Mouse (Mus musculus) left cerebral cortex, adult 8-10 months (tissue): ENCODE measurements around the gene Ndst2. TPM values are rescaled to one million over a fixed set of nuclear protein-coding genes. Genes with fewer than 3 reads are reported as not detected.
A peak's percentile ranks its signal among the peaks of the same experiment; 100 is the strongest.

Source experiments
- DNase-seq, 2 experiments: peaks; one replicate each; pipeline ENCODE4 v3.0.0; 2022; ENCODE audit warnings: low spot score in 2 of 2
- total RNA-seq, 4 experiments: library from RNA; stranded (reverse); gene quantifications; 2 replicates each; pipeline ENCODE4 v1.2.4; 2022

Gene Ndst2
- total RNA-seq, result 10 to 100 TPM; 17.3 to 22.4 (median 20.1) TPM

DNA sequence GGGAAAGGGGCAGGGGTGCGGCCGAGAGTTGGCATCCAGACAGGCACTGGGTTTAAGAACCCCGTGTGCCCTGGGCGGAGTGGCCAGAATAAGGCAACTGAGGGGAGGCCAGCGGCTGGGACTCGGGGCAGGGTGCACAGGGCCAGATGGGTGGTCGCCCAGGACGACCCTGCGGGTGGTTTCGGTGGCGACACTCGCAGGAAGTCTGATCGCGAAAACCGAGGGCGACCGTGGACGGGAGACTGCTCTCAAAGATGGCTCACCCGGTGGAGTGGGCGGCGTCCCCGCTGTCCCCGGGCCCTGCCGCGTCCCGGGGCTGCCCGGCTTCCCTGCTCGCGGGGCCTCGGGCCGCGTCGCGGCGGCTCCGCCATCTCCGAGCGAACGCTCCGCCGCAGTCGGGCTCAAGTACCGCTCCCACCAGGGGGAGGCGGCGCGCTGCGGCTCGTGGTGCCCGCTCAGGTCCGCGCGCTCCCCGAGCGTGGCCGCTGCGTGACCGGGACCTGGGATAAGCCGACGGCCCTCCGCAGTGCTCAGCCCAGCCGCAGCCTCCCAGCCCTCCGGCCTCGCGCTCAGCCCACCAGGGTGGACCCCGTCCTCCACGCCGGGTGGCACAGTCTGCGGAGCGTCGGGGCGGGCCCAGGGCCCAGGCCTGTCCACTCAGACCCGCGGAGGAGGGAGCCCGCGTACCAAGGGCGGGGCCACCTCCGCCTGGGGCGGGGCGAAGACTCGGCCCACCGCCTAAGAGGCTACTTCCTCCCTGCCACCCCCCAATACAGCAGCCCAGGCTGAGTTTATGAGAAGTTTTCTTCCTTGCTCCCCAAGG, at the start of gene Ndst2:
Ndst2 (minus strand) TSS at position 611 of the 823 bp plus-strand sequence.
- DNase-seq, result peak; percentile 70 to 80

DNA sequence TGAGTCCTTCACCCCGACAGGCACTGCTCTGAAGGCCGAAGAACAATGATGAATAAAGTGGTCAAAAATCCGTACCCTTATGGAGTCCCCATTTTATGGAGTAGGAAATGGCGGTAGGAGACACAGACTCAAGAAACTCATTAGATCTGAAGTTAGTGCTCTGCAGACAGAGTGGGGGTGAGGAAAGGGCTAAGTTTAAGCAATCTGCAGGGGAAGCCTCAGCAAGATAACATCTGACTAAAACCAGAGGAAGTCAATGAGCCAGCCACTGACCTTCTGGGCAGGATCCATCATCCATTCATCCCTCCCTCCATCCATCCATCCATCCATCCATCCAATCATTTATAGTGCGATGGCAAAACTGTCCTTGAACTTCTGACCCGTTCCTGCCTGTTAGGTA, 49.2 kb upstream of the Ndst2 start:
- no peak for DNase-seq

DNA sequence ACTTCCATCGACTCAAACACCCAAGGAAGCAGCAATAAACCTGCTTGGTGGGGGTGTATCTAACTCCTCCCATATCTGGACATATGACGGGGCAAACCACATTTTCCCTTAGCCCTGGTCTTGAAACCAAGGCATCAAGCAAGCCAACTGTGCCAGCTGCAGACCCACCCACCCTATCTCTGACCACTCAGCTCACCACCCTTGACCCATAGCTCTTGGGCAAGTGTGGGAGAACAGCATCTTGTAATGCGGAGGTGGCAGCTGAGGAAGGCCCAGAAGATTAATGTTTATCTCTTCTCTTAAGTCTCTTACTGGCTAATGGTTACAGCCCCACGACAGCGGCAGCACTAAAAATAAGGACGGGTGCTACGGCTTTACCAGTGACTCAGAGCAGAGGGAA, 48.5 kb upstream of the Ndst2 start:
- no peak for DNase-seq

DNA sequence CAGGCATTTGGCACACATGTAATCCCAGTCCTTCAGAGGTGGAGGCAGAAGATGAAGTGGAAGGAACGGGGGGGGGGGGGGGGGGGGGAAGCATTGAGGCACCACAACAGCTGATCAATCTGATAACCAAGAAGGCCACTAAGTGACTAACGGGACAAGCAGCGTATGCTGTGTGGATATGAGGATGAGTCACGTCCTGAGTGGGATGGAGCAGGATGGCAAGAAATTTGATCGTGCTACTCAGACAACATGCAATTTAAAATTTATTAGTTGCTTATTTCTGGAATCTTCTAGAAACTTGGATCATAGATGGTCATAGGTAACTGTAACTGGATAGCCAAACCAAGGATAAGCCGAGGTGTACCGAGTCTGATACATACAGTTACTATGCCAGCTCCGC, 45.9 kb upstream of the Ndst2 start:
- no peak for DNase-seq

DNA sequence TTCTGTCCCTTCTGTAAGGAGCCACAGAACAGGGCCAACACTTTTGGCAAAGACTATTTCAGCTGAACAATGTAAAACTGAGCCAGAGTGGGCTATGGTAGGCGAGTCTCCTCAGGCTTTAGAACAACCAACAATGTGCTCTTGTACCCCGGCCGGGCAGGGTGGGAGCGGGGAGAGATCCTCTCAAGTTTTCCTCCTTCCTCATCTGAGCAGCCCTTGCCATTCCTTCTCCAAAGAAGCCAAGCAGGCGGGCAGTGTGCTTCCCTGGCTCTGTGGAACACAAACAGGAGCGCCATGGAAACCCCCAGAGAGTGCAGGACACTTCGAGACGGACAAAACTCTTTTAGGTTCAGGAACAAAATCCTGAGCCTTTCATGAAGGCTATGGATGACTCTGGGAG, 44.1 kb upstream of the Ndst2 start:
- DNase-seq, result peak in 1 of 2 experiments; percentile 63

DNA sequence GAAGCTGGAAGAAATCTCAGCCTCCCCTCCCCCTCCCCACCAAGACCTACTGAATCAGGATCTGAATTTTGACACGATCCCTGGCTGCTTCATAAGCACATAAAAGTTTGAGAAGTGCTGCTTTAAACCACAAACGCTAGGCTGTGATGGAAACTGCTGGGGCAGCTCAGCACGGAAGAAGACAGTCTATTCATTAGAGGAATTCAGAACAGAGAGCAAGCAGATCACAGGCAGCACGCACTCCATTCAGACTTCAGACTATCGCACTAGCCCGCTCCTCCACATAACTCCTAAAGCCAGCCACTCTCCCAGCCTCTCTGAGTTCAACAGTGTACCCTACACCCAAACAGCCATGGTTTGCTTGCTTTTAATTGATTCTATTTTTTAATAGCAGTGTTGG, 41.3 kb upstream of the Ndst2 start:
- DNase-seq, result no peak

DNA sequence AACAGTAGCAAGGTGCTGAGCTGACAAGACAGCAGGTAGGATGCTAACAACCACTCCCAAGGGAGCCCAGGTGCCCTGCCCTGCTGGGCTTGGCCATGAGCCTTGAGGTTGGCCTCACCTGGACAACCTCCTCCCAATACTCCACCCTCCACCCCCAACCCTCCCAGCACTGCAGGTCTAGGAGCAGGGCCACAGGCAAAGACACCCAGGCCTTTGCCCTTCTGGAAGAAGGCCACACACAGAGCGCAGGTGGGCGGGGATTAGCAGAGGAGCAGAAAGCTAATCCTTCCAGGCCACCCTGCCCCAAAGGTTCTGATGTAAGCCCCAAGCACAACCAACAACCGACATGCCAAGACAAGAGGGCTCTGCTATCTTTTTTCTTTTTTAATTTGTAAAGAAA, 39.0 kb upstream of the Ndst2 start:
- no peak for DNase-seq

DNA sequence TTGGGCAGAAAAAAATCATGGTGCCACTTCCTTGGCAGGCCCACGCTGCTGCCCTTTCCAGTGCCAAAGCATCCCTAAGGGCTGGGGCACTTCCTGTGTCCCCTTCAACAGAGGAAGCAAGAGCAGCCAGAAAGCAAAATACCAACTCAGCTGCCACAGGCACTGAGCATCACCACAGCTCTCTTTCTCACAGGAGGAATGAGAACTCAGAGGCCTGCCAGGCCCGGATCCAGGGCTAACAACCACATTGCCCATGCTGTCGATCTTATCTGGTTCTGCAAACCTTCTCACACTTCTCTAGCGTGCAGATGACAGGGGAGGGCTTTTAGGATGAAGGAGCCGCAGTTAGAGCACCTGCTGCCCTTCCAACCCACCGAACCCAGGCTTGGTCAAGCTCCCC, 38.4 kb upstream of the Ndst2 start:
- DNase-seq, result no peak

DNA sequence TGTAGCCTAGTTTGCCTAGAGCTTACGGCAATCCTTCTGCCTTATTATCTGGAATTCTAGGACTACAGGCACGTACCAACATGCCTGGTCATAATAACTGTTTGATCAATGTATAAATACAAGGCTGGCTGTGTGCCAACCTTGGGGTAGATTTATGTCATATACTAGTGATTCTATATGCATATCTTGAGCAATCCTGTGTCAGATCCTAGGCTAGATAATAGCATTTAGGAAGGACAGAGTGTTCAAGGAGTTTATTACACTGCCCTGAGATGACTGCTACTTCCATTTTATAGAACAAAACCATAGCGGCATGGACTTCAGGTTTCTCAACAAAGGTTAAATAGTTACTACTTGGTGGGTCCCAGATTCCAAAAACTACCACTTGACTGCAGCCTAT, 37.6 kb upstream of the Ndst2 start:
- DNase-seq, result no peak

DNA sequence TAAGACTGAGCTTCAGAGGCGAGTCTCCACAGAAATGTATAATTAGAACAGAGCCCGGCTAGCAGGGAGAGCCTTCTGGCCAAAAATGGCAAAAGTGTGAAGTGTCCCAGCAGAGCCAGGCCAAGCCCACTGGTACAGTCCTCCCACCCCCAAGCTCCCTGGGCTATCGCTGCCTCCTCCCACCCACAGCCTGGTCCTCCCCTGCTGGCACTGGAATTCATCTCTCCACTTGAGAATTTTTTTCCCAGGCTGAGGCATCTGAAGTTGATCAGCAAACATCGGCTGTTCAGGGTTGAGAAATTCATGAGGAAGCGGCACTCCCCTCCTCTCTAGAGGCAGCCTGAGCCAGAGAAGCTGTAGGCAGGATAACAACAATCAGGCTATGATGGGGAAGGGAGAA, 34.2 kb upstream of the Ndst2 start:
- DNase-seq, result peak in 1 of 2 experiments; percentile 50

DNA sequence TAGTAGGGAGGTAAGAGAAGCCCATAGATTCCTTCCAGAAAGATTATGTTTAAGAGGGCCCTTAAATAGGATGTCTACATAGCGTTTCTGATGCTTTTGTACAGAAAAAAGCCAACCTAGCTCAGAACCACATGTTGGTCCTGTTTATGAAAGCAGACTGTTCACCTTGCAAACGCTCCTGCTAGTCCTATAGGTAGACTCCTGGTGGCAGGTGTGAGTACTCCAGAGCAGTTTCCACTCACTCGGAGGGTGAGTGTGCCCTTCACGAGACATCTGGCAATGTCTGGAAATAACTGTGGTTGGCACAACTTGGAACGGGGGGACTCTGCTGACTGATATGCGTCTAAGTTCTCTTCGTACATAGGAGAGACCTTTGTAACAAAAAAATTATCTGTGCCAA, 33.6 kb upstream of the Ndst2 start:
- DNase-seq, result no peak

DNA sequence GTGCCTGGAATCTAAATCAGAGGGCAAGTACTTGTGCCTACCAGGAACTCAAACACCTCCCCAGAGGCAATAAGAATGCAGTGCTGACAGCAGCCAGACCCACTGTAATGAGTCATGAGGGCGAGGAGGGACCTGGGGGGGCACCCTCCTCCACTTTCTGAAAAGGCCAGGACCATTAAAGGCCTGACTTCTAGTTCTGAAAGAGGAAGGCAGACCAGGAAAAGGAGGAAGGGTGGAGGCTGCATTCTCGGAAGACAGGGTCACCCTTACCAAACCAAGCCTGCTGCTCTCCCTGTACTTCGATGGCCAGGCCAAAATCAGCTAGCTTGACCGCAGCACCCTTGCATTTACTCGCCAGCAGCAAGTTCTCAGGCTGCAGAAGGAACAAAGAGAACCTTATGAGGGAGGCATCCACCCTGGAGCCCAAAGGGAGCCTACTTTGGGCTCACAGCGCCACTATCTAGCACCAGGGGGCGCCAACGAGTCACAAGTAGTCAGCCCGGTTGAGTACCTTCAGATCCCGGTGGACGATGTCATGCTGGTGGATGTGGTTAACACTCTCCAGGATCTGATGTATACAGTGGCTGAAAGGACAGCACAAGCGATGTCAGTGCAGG, 31.4 kb upstream of the Ndst2 start:
- peak; percentile 73 to 93 for DNase-seq

DNA sequence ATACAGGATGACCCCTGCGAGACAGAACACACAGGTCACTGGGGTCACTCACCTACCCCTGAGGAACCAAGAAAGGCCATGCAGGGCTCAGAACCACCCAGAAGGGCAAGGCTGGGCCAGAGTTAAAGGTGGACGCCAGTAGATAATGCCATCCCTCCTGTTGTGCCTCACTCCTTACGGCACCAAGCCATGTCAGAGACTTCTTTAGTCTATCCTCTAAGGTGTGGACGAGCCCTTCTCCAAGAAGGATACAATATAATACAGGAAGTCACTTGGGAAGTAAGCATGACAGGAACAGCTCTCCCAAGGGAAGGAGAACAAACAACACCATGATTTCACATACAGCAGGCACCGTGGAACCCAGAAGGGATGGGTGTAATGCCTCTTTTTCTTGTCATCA, 30.6 kb upstream of the Ndst2 start:
- no peak for DNase-seq

DNA sequence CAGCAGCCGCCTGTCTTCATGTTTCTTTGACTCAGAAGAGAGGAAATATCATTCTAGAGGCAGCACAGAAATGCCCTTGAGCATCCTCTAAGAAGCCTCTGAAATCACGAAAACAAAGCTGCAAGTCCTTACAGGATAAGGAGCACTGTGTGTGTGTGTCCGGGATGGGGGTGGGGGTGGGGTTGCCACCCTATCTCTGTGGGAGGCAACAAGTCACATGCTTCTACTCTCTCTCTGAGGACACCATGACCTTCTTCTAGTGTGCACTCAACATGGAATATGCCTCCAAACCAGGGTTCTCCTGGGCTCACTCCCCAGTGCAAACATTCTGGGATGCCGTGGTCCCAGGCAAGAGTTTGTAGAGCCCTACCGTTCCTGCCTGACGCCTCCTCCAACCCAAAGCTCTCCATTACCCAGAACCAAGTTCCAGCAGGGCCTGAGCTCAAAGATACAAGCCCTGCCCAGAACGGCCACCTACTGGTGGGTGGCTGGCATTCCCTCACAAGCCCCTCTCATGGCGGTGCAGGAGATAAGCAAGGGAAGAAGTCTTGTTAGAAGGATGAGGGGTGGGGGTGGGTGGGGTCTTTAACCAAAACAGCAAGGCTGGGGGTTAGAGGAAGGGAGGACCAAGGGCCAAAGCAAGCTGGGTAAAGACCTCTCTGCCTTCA, 24.5 kb upstream of the Ndst2 start:
- no peak for DNase-seq

DNA sequence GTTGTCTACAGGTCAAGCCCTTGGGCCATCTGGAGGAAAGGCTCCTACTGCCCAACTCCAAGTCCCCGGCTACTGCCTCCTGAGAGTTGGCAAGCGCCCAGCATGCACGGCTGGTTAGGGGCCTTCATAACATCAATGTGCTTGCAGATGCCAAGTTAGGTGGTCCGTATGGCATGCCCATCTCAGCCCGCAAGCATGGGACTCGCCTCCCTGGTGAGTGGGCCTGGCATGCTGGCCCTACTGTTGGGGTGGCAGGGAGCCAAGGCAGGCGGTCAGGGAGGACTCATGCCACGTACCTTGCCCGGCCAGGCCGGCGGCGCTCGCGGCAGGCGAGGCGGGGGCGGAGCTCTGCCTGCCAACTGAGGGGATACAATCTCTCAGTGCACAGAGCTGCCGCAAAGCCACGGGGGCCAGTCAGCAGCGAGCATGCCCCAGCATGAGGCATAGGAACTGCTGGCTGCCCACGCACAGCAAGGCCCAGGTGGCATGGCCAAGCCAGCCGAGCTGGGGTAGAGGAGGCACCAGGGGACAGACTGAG, 23.1 kb upstream of the Ndst2 start:
- DNase-seq, result no peak

DNA sequence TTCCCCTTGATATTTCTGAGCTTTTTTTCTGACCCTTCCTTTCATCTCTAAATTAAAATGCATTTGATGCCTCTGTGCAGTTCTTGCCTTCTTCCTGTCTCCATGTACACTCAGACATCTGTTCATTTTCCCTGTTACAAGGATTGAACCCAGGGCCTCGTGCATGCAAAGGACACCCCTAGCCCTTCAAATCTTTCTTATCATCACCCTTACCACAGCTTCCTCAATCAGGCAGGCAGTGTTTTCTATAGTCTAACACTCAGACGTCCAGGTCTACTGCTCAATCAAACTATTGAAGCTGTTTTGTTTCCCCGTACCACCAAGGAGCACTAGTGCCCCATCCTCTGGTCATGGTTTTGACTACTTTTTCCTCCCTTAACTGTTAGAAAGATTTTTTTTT, 19.4 kb upstream of the Ndst2 start:
- no peak for DNase-seq

DNA sequence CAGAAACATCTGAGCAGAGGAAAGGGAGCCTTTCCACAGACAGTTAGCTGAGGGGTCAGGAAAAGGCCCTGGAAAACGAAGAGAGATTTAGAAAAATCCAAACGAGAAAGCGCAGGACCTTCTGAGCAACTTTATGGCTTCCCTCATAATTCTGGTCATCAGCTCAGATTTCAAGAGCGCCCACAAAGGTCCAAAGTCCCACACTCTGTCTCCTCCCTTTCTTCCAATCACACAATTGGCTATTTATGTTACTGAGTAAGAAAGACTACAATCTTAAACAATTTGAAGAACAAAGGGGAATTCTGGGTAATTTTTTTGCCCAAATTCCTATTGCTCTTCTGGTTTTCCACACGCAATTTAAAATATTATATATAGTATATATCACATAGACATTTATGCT, 16.1 kb upstream of the Ndst2 start:
- DNase-seq, result no peak

DNA sequence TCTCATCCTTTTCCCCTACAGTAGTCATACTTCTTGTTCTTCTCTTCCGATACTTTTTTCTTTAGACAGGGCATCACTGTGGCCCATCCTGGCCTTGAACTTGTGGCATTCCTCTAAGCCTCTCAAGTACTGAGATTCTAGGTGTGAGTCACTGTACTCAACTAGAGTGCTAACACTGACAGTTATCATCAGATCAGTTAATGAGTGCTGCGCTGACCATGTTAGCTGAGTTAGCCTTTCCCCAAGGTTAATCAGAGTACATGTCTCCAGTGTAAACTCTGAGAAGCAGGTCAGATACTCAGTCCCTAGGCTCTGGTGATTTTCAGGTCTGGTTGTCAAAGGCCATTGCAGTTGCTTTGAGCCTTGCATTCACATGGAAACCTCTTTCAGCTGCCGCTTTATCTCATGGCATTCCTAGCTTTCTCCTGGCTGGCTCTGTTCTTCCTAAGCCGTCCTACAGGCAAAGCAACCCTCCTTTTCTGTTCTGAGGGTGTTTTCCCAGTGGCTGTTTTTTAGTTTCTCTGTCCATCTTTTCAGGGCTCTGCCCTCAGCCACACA, 15.2 kb upstream of the Ndst2 start:
- DNase-seq, result no peak

DNA sequence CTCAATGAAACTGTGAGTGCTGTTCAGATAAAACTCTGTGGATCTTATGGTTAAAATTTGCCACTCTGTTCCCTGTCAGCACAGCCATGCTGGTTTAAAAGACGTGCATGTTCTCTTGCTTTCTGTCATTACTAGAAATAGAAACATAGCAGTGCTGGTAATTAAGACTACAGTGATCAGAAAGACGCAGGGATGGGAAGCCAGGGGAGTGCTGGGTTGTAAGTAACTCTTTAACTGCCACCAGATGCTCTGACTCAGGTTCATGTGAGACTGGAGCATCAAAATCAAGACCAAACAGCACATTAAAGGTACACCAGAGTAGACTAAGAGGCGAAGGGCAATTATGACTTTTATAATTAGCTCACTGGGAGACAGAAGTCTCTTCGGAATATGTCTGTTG, 14.0 kb upstream of the Ndst2 start:
- DNase-seq, result no peak

DNA sequence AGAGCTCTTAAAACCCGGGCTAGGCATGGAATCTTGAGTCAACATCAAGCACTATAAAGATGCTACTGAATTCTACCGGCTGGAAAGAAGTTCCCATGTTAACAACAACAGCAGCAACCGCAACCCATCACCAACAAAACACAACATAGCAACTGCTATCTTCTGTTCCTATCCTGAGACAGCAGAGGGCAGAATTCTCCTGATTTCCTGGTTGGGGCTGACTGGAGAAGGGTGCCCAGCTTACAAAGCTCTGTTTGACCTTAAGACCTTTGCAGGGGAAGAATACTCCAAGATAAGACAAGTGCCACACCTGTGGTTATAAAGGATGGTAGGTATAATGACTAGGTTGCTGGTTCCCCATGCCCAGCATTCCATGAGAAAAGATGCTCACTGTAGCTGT, 12.6 kb upstream of the Ndst2 start:
- DNase-seq, result no peak

DNA sequence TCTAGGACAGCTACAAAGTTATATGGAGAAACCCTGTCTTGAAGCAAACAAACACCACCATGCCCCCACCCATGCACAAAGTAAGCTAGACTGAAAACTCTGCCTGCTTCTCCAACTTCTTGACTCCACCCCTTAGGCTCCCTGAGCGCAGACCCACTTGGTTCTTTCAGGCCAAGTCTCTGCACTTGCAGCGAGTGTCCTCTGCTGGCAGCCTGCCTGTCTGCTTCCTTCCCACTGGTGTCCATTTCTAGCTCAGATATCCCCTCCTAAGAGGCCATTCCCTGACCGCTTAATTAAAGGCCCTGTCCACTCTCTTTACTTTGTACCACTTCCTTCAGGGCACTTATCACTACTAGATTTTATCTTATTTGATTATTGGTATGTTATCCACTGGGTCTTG, 9.3 kb upstream of the Ndst2 start:
- DNase-seq, result no peak

DNA sequence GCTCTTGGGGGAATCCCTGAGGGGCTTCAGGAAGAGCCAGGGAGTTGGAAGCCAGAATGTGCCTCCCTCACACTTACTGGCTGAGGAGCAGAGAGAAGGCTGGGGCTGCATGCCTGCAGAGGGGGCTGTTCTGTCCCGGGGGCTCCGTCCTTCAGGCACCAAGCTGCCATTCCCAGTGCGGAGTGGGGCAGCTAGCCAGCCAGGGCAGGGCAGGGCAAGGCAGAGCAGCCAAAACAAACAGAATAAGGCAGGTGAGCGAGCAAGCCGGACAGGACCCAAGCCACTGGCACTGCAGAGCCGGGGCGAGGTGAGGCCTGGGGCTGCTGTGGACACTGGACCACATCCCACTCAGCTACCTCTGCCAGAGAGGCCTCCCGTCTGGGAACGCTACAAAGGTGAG, 6.9 kb upstream of the Ndst2 start:
- DNase-seq, result no peak
